Mouse (Mus musculus): ENCODE measurements around the gene Vmn2r108.
"Not testable (repeated sequence)": the region's sequence is repeated elsewhere in the genome, so short reads cannot be mapped to it uniquely, and the experiment has no call there.

The Vmn2r108 gene

GRCm38 (mm10) chr17:20481231-20481630, at the start of gene Vmn2r108:
Vmn2r108 (minus strand) TSS chr17:20481331.
- DNase-seq (ENCODE audit: low spot score) = no peak

- DNase-seq (ENCODE audit: low spot score) = not testable (repeated sequence)
Observed at GRCm38 (mm10) chr17:20508247-20508646, 27.1 kb upstream of the Vmn2r108 start.

GRCm38 (mm10) chr17:20497858-20498257, 16.7 kb upstream of the Vmn2r108 start, which contains the start of gene Vmn1r225:
Vmn1r225 (plus strand) TSS chr17:20498158.
- no peak for DNase-seq (ENCODE audit: low spot score)

- no peak for DNase-seq (ENCODE audit: low spot score)
Observed at GRCm38 (mm10) chr17:20473311-20473710, 7.8 kb downstream of the Vmn2r108 start.

- DNase-seq (ENCODE audit: low spot score) = no peak
Observed at GRCm38 (mm10) chr17:20439263-20439662, 41.9 kb downstream of the Vmn2r108 start.

- DNase-seq (ENCODE audit: low spot score) = no peak
Observed at GRCm38 (mm10) chr17:20413846-20414245, 67.3 kb downstream of the Vmn2r108 start, which contains the start of gene Vmn1r224. Vmn1r224 (plus strand) TSS chr17:20414146.
